Mouse (Mus musculus) forebrain, embryonic 11.5 days (tissue): Measurements from ENCODE around the gene Ank3. TPM values are rescaled to one million over a fixed set of nuclear protein-coding genes. Genes with fewer than 3 reads are reported as not detected.

Experiments used
- ATAC-seq: fragments of 200-750 bp; cut with Nextera tagmentation; replicated peaks from 2 replicates; pipeline ENCODE4 v1.8.0; 2017; ENCODE audit warnings: moderate TSS enrichment; ENCODE audit not compliant: low FRiP score
- DNase-seq: peaks from one replicate; pipeline ENCODE4 v3.0.0-alpha.2; 2017; ENCODE audit warnings: low spot score
- H3K27ac ChIP-seq: fragments of 300-500 bp; sonication (generic); 2 replicates; pipeline ENCODE4 v1.5.1; 2014; ENCODE audit warnings: low read depth, low read length
- H3K27me3 ChIP-seq: fragments of 300-500 bp; sonication (generic); 2 replicates; pipeline ENCODE4 v1.6.1; 2014; ENCODE audit warnings: mild to moderate bottlenecking, low read length, mixed read lengths; ENCODE audit not compliant: control insufficient read depth, insufficient read depth
- H3K36me3 ChIP-seq: fragments of 300-500 bp; sonication (generic); 2 replicates; pipeline ENCODE4 v1.6.1; 2014; ENCODE audit warnings: mild to moderate bottlenecking, low read length, moderate library complexity, mixed read lengths; ENCODE audit not compliant: control insufficient read depth, insufficient read depth
- H3K4me1 ChIP-seq: fragments of 300-500 bp; sonication (generic); replicated peaks from 2 replicates; pipeline ENCODE4 v1.6.1; 2014; ENCODE audit warnings: low read length, mixed read lengths; ENCODE audit not compliant: control insufficient read depth, insufficient read depth
- H3K4me2 ChIP-seq: fragments of 300-500 bp; sonication (generic); 2 replicates; pipeline ENCODE4 v1.6.1; 2014; ENCODE audit warnings: low read depth, mild to moderate bottlenecking, low read length, moderate library complexity, mixed read lengths; ENCODE audit not compliant: severe bottlenecking
- H3K4me3 ChIP-seq: fragments of 300-500 bp; sonication (generic); 2 replicates; pipeline ENCODE4 v1.5.1; 2014; ENCODE audit warnings: low read depth, low read length
- H3K9ac ChIP-seq: fragments of 300-500 bp; sonication (generic); 2 replicates; pipeline ENCODE4 v1.6.1; 2014; ENCODE audit warnings: low read length
- H3K9me3 ChIP-seq: fragments of 300-500 bp; sonication (generic); 2 replicates; pipeline ENCODE4 v1.6.1; 2016; ENCODE audit warnings: low read length, mixed read lengths; ENCODE audit not compliant: control insufficient read depth
- WGBS: fragments of 180-500 bp; shearing (Covaris S2); extraction: QIAGEN DNeasy Blood & Tissue Kit; methylation state at CpG from one replicate; pipeline ENCODE4 v1.1.7; 2014; 5-methylcytosine and 5-hydroxymethylcytosine counted together
- polyA plus RNA-seq: library from polyadenylated mRNA; unstranded; fragments of >200 nt; fragmentation: Nextera tagmentation; extraction: Ambion mirVana; gene quantifications from 2 replicates; pipeline ENCODE4 v1.2.1, GENCODE M21; 2014

The Ank3 gene
- polyA plus RNA-seq, 1 experiment from 2014 or later: 44.5 TPM

- Histone ChIP-seq H3K9me3 (no peaks in the 10 kb centered on the region), H3K36me3 (no peaks in the 10 kb centered on the region), H3K4me2 (no peak overlapping the region), H3K4me1 (no peaks in the 10 kb centered on the region), H3K27me3 (no peaks in the 10 kb centered on the region), H3K27ac (no peak overlapping the region), H3K4me3 (no peak overlapping the region), H3K9ac (no peak overlapping the region)
- no peak for ATAC-seq
- no peak for DNase-seq
- 80% methylated on average over 12 of the region's 12 CpGs for WGBS
These were observed 181.0 kb downstream of the Ank3 start for GRCm38 (mm10) chr10:69579585-69579984.

- Histone ChIP-seq H3K9me3 (no peaks in the 10 kb centered on the region), H3K36me3 (no peaks in the 10 kb centered on the region), H3K4me1 (no peaks in the 10 kb centered on the region), H3K4me3 (no peak overlapping the region), H3K4me2 (no peak overlapping the region), H3K27me3 (no peaks in the 10 kb centered on the region), H3K27ac (no peak overlapping the region), H3K9ac (no peak overlapping the region)
- no peak for DNase-seq
- no peak for ATAC-seq
- 90% methylated on average over 2 of the region's 2 CpGs for WGBS
These were observed 183.0 kb downstream of the Ank3 start for GRCm38 (mm10) chr10:69581525-69581924.

GRCm38 (mm10) chr10:69583874-69584481, 185.4 kb downstream of the Ank3 start:
- Histone ChIP-seq H3K9ac (no peak overlapping the region), H3K36me3 (no peaks in the 10 kb centered on the region), H3K4me2 (no peak overlapping the region), H3K27me3 (no peaks in the 10 kb centered on the region), H3K9me3 (no peaks in the 10 kb centered on the region), H3K4me3 (no peak overlapping the region), H3K4me1 (no peaks in the 10 kb centered on the region), H3K27ac (peak overlapping the region; percentile 15; the same call in 1 of the 2 replicates)
- ATAC-seq (peak; percentile 53; the same call in 1 of the 2 replicates), DNase-seq (no peak)
- WGBS: 31% methylated on average over 11 of the region's 11 CpGs

GRCm38 (mm10) chr10:69584566-69584965, 186.0 kb downstream of the Ank3 start:
- Histone ChIP-seq H3K4me3 (no peak overlapping the region), H3K27ac (no peak overlapping the region), H3K36me3 (no peaks in the 10 kb centered on the region), H3K4me2 (no peak overlapping the region), H3K27me3 (no peaks in the 10 kb centered on the region), H3K9me3 (no peaks in the 10 kb centered on the region), H3K9ac (no peak overlapping the region), H3K4me1 (no peaks in the 10 kb centered on the region)
- DNase-seq: no peak
- ATAC-seq: no peak
- 86% methylated on average over 5 of the region's 5 CpGs for WGBS

- no peak overlapping the region for H3K27ac ChIP-seq
These were observed 186.7 kb downstream of the Ank3 start for GRCm38 (mm10) chr10:69585271-69585670.

GRCm38 (mm10) chr10:69594186-69595131, 195.9 kb downstream of the Ank3 start:
- H3K4me1 ChIP-seq: no peaks in the 10 kb centered on the region
- no peak overlapping the region for H3K4me2 ChIP-seq
- 69% methylated on average over 15 of the region's 15 CpGs for WGBS
- H3K4me3 ChIP-seq: no peak overlapping the region
- no peak for ATAC-seq
- no peak for DNase-seq
- H3K36me3 ChIP-seq: no peaks in the 10 kb centered on the region
- H3K9ac ChIP-seq: no peak overlapping the region
- no peaks in the 10 kb centered on the region for H3K9me3 ChIP-seq
- H3K27me3 ChIP-seq: no peaks in the 10 kb centered on the region
- no peak overlapping the region for H3K27ac ChIP-seq

More at GRCm38 (mm10) chr10:69585271-69585670, 186.7 kb downstream of the Ank3 start:
- DNase-seq (no peak), ATAC-seq (no peak)
- 93% methylated on average over 3 of the region's 3 CpGs for WGBS
- H3K9me3 ChIP-seq: no peaks in the 10 kb centered on the region
- no peaks in the 10 kb centered on the region for H3K36me3 ChIP-seq
- H3K4me3 ChIP-seq: no peak overlapping the region
- H3K4me1 ChIP-seq: no peaks in the 10 kb centered on the region
- no peak overlapping the region for H3K4me2 ChIP-seq
- H3K9ac ChIP-seq: no peak overlapping the region
- H3K27me3 ChIP-seq: no peaks in the 10 kb centered on the region

- Histone ChIP-seq H3K27ac (no peak overlapping the region), H3K9ac (no peak overlapping the region), H3K4me1 (no peaks in the 10 kb centered on the region), H3K36me3 (no peaks in the 10 kb centered on the region), H3K9me3 (no peaks in the 10 kb centered on the region), H3K4me2 (no peak overlapping the region), H3K4me3 (no peak overlapping the region), H3K27me3 (no peaks in the 10 kb centered on the region)
- WGBS: 85% methylated on average over 5 of the region's 5 CpGs
- no peak for DNase-seq
- ATAC-seq: no peak
These were observed 196.9 kb downstream of the Ank3 start for GRCm38 (mm10) chr10:69595487-69595886.

GRCm38 (mm10) chr10:69601471-69601870, 202.9 kb downstream of the Ank3 start:
- no peaks in the 10 kb centered on the region for H3K36me3 ChIP-seq
- H3K4me3 ChIP-seq: no peak overlapping the region
- no peak for ATAC-seq
- no peak overlapping the region for H3K9ac ChIP-seq
- H3K4me2 ChIP-seq: no peak overlapping the region
- DNase-seq: no peak
- no peaks in the 10 kb centered on the region for H3K4me1 ChIP-seq
- WGBS: 83% methylated on average over 3 of the region's 3 CpGs
- no peaks in the 10 kb centered on the region for H3K9me3 ChIP-seq
- H3K27ac ChIP-seq: no peak overlapping the region
- H3K27me3 ChIP-seq: no peaks in the 10 kb centered on the region
